Mouse (Mus musculus) urinary bladder, postnatal 4 days (tissue): ENCODE results near the gene Cmya5.

Source experiments
- DNase-seq, 2 experiments: peaks; one replicate each; pipeline ENCODE4 v3.0.0; 2021 to 2022; ENCODE audit warnings: low spot score in 2 of 2

Cmya5 gene

DNA sequence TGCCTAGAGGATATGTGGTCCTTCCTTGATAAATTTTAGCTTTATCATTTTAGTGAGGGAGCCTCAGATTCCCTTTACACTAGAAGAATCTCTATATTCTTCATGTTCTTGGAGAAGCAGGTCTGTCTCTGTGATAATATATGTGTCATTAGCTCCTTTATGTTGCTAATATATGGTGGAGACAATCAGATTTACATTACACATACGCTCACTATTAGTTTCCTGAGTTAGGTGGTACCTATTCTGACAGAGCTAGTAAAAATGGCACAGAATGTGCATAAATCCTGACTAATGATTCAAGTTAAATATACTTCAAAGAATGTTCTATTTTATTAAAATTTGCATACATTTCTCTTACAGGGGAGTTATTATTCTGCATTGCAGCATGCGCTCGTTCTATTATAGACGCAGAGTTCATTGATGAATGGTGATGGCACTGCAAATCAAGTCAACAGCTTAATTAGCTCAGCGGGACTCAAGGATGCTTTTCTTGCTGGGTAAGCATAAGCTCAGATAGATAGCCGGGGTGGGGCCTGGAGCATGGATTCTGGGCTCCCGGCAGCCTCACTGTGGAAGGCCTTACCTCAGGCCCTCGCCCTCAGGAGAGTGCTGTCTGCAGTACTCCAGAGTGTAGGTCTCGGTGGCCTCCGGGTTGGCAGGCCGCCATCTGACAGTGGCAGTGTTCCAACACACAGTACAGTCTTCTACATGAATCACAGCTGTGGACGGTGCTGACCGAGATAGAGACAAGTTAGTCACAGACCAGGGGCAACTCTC, 81.5 kb downstream of the Cmya5 start:
- peak; percentile 34 to 77 for DNase-seq

DNA sequence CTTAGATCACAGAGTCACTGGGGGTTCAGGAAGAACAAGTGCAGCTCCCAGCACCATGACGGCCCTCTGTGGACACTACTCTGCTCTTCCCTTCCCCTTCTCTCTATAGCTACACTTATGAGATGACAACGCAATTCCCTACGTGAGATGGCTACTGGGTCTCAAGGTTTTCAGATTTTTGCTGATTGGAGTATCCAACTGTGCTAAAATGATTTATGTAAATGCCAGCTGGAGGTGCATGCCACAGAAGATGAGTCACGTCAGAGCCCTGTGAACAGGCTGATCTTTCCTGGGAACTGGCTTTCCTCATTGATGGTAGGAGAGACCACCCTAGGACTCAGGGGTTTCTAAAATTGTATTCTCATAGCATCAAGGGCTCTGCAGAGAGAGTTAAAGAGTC, 83.2 kb downstream of the Cmya5 start:
- DNase-seq: no peak

DNA sequence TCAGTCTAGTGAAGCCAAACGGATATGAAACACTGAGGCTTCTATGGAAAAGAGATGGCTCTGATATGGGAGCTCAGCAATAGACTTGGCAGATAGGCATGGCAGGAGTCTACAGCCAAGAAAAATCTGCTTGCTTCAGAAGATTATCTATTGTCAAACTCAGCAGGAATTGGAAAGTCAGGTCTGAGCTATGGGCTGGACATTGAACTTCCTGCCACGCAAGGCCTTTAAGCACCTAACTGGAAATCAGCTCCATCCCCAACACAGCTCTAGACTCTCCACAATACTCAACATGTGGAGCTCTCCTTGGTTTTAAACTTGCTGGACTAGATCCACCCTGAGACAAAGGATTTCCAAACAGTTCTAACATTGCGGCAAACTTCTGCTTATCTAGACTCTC, 84.1 kb downstream of the Cmya5 start:
- DNase-seq: no peak

DNA sequence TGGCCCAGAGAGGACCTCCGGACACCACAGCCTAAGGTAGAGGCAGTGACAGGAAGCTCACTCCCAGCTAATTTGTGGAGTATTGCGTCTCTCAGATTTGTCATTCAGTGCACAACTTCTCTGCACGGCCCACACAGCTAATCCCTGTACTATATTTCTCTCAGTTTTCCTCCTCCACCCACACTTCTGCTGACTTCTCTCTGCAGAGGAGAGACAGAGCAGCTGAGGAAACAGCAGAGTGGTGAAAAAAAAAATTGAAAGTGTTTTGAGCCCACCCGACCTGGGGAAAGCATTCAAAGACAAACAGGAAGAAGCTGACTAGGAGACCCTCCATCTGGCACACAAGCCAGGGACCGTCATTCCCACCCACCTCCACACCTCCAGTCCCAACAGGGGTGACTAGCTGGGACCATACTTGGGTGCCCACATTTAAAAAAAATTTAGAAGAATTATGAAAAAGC, 85.9 kb downstream of the Cmya5 start:
- DNase-seq: no peak

DNA sequence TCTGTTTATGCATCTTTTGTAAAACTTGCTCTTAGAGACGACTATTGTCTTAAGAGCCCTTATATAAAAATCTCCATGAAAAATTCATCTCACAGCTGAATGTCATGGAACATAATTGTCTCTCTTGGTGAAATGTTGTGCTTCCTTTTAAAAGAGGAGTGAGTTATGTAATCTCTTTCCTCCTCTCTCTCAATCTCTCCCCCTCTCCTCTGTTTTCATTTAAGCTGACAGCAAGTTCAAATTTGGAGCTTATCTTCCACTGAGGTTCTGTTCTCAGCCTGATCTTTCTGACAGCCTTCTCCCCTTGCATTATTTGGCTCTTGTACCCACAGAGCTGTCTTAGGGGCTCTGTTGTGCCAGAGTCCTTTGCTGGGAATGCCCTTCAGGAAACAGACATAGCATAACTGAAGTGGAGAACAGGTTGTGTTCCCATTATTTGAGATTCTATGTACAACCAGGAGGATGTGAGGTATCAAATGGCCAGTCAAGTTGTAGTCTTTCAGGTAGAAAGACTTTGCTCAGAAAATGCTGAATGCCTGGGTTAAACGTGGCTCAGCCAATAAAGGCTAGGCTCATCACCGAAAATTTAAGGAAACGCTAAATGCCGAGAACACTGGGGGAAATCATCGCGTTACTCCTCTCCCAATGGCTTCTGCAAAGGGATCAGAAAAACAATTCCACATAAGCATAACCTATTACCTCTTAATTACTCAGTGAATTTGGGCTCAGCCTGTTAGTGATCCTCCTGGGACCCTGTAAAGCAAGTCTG, 86.8 kb downstream of the Cmya5 start:
- peak in 1 of 2 experiments; percentile 1 for DNase-seq

DNA sequence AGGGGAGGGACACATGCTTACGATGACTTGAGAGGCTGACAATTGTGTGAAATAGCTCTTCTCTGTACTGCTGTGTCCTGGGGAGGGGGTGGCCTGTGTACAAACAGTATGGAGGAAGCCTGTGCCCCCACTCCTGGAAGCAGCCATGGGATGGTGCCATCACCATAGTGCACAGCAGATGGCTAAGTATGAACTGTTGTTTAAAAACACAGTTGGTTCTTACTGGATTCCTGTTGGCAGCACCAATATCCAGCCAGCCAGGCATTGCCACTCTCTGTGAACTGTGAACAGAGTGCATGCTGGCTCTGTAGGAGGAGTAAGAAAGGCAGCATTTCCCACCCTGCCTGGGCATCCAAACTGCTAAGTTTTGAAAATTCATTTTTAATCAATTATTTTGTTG, 88.4 kb downstream of the Cmya5 start:
- no peak for DNase-seq

GRCm38 (mm10) chr13:93051483-93051882, 93.0 kb downstream of the Cmya5 start:
- no peak for DNase-seq

- DNase-seq: no peak
These were observed 103.5 kb downstream of the Cmya5 start for GRCm38 (mm10) chr13:93041021-93041420.

DNA sequence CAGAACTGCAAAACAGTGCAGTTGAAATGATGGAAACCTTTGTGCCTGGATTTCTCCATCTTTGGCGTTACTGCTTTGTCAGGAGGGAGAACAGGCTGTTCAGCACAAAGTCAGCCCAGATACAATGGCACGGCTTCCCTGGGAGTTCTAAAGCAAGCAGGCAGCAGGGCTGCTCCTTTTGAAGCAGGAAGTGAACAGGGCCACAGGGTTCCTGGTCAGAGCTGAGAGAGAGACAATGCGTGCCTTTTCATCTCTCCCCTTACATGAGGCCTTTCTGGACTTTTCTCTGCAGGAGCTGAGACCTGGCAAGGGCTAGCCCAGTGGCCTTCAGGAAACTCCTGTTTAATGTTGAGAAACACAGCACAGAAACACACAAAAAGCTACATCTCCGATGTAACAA, 108.3 kb downstream of the Cmya5 start:
- DNase-seq: no peak

DNA sequence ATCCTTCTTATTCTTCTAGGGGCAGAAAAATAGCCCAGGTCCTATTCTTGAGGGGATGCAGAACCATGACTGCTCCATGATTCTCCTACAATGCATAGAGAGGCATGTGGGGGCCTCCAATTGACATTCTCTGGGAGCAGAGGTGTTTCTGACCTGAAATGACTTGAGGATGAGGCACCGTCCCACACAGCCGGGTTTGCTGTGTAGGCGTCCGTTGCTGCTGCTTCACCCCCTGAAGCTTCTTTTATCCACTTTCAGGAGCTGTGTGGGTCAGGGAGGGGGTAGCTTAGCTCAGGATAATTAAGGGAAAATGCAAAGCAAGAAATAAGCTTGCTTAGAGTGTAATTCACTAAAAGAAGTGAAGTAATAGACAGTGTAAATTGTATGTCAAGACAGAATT, 115.2 kb downstream of the Cmya5 start:
- DNase-seq: no peak

DNA sequence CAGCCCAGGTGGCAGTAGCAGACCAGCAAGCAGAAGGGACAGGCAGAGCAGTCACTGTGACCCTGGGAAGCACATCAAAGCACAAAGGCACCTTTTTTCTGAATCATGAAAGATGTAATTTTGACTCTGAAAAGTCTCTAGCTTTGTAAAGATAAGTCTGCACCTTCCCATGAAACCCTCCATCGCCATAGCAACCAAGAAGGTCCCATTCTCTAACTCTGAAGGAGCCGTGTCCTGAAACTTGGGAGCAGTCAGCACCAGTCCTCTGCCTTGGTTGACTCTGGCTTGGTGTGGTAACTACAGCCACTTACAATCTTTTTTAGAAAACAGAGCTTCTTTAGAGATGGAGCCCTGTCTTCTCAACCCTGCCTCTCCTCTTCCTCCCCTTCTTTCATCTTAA, 119.7 kb downstream of the Cmya5 start:
- DNase-seq: no peak

DNA sequence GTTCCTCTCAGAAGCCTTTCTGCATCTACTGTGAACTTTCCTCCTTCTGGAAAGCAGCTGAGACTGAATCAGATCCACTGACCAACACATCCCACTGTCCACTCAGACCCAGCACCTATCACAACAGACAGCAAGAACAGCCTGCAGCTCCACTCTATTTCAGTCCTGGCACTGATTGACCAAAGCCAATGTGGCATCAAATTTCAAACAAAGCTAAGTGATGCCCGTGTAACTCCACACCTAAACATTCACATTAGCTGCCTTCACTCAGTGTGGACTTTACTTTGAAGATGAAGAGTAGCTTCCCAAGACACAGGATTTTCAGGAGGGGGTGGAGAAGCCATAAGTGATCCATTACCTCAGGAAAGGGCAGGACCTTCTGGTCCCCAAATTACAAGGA, 122.4 kb downstream of the Cmya5 start:
- DNase-seq: no peak

DNA sequence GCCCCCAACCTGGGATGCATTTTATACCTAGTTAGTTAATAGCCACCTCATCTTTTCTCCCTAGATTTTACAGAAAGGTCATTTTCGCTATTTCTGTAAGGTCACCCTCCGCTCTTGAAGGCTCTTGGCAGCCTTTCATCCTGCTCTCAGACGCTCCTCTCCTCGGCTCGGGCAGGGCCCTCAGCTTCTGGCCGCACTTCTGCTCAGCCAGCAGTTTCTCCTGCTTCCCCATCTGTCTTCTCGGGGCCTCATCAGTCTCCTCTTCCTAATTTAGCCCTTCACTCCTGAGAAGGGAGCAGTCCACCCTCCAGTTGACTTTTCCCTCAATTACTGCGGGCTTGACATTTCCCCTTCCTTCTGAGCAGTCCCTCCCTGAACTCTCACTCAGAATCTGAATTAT, 131.6 kb downstream of the Cmya5 start:
- DNase-seq: no peak

DNA sequence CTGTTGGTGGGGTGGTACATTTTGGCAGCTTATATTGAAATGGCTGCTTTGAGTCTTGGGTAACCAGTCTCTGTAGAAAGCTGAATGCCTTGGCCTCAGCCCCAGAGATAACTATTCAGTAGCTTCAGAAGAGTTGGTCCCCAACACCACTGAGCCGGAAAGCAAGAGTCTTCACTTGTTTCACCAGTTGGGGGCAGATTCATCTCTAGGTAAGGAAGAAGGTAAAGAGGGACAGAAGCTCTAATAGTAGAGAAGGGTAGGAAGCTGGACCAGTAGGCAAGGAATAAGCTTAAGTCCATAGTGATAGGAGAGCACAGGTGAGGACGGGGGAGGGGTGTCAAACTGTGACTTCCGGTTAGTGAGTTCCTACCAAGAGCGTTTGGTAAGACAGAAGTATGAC, 133.2 kb downstream of the Cmya5 start:
- DNase-seq: no peak

DNA sequence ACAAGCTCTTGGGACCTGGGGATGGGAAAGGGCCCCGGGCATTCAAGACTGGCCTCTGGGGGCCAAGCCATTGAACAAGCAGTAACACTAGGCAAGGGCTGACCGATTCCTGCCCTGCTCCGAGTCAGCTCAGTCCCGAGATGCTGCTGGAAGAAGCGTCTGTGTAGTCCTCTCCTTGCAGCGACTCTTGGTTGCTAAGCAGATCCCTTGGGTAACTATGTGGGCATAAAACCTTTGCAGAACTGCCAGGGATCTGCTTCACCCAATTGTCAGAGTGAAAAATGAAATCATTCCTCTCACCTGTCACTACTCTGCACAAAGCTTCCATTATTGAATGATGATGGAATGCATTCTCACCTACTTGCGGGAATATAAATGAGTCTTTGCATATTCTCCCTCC, 134.0 kb downstream of the Cmya5 start:
- DNase-seq: no peak

GRCm38 (mm10) chr13:93007078-93007477, 137.4 kb downstream of the Cmya5 start:
- DNase-seq: no peak

DNA sequence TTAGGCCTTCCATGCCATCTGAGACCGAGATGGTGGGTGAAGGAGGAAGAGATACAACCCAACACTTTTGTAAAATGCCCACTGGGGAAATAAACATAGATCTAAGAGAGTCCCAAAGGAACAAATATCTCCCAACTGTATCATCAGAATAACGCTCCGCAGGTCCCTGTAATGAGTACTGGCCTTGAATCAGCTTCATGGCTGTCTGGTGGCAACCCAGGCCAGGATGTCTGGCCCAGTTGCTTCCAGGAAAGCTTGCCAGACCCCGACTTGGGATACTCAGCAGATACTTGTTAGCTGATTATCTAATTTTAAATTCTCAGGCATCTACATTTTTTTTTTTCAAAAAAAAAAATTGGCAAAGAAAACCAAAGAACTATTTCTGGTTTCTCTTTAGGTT, 138.2 kb downstream of the Cmya5 start:
- no peak for DNase-seq

DNA sequence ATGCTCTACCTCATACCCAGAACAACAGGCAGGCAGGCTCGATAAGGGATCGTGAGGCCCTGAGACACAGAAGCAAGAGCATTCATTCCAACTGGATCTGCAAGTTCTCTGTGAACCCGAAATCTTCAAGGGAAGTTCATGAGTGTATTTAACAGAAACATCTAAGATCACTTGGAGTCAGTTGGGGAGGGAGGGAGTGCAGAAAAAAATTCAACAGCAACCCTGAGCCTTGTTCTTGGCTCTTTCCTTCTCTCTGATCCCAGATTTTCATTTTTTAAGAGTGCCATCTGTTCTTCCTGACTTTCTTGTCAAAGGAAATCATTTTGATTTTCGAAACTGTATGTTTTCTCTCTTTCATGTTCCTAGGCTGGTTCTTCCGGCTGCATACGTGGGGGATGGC, 140.5 kb downstream of the Cmya5 start:
- no peak for DNase-seq

DNA sequence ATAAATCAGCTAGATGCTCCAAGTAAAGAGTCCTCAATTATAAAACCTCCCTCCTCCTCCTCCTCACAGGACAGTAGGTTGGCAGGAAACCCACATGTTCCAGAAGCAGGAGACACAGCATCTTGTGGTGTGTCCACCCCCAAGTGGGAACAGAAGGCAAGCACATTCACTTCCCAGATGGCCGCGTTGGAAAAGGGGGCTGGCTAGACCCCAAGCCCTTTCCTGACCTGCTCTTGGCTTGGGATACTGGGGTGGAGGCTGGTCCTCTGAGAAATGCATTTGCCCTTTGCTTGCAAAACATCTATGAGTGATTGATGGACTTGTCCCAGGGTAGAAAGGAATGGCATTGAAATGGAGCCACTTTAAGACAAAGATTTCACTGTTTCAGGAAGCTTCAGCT, 142.1 kb downstream of the Cmya5 start:
- no peak for DNase-seq

DNA sequence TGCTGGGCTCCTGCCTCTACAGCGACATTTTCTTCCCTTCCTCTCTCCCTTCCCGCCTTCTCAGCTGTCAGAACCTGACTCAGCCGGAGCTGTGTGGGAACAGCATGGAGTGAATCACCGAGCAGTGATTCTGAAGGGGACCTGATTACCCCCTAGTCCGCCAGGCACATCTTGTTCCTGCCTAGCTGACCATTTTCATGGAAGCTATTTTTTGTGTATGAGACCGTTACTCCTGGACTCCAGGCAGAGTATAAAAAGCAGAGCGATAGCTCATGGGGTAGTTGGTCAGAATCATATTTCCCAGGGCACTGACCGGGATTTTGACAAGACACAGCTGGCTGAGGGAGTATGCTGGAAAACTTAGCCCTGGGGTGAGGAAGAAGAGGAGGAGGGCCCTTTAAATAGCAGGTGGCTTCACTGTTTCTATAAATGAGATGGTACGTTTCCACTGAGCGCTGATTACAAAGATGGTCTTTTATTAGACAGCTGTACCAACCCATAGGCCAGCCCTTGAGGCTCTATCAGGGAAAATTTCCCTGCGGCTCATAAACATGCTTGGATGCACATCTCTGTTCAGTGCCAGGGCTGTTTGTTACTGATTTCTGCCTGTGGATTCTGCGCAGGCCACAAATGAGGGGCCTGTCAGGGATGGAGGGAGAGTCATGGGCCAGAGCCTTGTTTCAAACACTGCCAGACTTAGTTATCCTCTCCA, 143.7 kb downstream of the Cmya5 start:
- no peak for DNase-seq

DNA sequence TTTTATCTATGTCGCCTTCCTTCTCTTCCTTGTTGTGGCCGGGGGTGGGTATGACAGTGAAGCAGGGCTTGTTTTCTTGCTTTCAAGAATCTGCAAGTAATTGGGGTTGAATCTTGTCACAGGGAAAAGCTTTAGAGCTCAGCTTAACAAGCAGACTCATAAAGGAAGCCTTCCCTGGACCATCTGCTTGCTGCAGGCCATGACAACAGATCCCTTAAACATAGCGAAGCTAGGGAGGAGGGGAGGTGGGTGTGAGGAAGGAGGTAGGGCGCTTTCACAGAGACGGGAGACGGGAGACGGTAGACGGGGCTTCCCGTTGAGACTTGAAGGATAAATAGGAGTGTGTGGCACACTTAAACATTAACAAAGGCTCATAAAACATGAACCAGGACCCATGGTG, 144.7 kb downstream of the Cmya5 start:
- no peak for DNase-seq

DNA sequence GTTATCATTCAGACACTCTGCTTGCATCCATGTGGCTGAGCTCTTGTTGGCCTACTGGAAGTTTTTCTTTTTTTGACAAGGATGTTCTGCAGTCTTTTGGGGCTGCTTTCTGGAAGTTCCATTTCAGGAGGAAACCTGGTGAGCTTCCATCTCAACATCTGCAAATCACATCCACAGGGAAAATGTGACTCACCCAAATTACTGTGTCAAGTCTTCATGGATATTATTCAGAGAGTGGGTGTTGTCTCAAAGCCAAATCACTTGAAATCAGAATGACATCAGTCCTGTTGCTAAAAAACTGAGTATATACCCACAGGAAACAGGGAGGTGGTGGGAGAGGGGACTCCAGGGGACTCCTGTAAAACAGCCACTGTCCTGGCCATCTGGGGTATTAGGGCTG, 149.8 kb downstream of the Cmya5 start:
- DNase-seq: no peak

GRCm38 (mm10) chr13:92992823-92993222, 151.7 kb downstream of the Cmya5 start:
- DNase-seq: no peak
